In the genomic region with DNA sequence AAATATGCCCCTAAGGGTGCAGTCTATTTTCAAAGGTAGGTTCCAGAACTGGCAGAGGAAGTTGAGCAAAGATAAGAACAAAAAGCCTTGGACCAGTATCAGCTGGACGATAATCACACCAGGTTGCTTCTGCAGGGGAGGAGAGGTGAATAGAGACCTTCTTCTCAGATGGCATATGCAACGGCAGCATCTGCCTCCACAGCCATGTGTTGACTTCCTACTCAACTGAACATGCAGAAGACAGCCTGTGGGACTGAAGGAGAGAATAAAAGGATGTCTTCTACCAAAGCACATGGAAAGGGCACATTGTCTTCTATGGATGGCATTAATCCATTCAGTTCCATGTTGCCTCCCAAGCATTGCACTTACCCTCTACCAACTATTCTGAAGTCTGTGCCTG, we compare ENCODE assay signal across 22 mouse cellular contexts.
A peak's percentile ranks its signal among the peaks of the same experiment; 100 is the strongest.
DNase-seq lines count a peak whose midpoint lies in the region; ATAC-seq lines count a peak whose summit lies in the region.
"Had no signal": no experiment of that assay in that cellular context is flagged by ENCODE, and none has a peak within 500 bp of the region (broad histone marks: within the 10 kb centered on the region; RNA-seq: fewer than 3 reads in every experiment).

No protein-coding gene starts in this region.

- no peak for DNase-seq in frontal cortex, postnatal 25 days (ENCODE audit: low spot score in 2 of 2)
- peak; percentile 16 to 39 for DNase-seq in left cerebral cortex, postnatal 36 days (ENCODE audit: low spot score in 2 of 2)
- no peak for DNase-seq in left cerebral cortex, adult 11 months (ENCODE audit: low spot score)
- DNase-seq in brain, adult 2 months (ENCODE audit: low read depth, low spot score): peak; percentile 71
- no peak for DNase-seq in spleen, postnatal 10 days (ENCODE audit: low spot score in 2 of 2)
- DNase-seq: adrenal gland, adult 8-10 months; adrenal gland, postnatal 14 days; adrenal gland, postnatal 36 days; B cell, adult 2 months; cerebellum, adult 11 months; cerebellum, adult 18-20 months; cerebellum, adult 8-10 months; cerebellum, adult 9-11 months; cerebellum, postnatal 14 days; cerebellum, postnatal 36 days; embryo, embryonic 11 days had no signal

- intact Hi-C loops in left cerebral cortex, postnatal 36 days (cut with DNase I): loop anchor here (10.0 kb wide), 1 partner anchor 109 kb away; no protein-coding TSS in a partner anchor

- ATAC-seq in frontal cortex, adult (ENCODE audit: low TSS enrichment): peak; percentile 76
- ATAC-seq: activated CD4-positive, CD25-positive, alpha-beta regulatory T cell, adult 4 months; CD4-positive, CD25-positive, alpha-beta regulatory T cell, adult 4 months; forebrain, embryonic 14.5 days; forebrain, embryonic 16.5 days; Patski had no signal

Comparison
In these comparisons a context has a peak if more than half of its experiments do, and no peak if none do; other contexts are left out.
1. DNase-seq: peak in left cerebral cortex, postnatal 36 days (2 of 2) and brain, adult 2 months (single experiment); none in frontal cortex, postnatal 25 days (0 of 2), left cerebral cortex, adult 11 months (single experiment) and spleen, postnatal 10 days (0 of 2).